Mouse (Mus musculus): ENCODE measurements at regions not wholly inside any gene's neighbourhood (a gene's known extent, or its start where the extent isn't known, plus 50 kb on each side); places are given as distances from the start of the nearest gene placed in this dataset.
"Not testable (repeated sequence)": the region's sequence is repeated elsewhere in the genome, so short reads cannot be mapped to it uniquely, and the experiment has no call there.

GRCm38 (mm10) chr3:7079073-7079472 lies 458.8 kb upstream of the 1700008P02Rik start:
- DNase-seq (ENCODE audit: low read depth), result no peak

GRCm38 (mm10) chr3:7076850-7077249 lies 456.6 kb upstream of the 1700008P02Rik start:
- no peak for DNase-seq (ENCODE audit: low read depth)

- DNase-seq (ENCODE audit: low read depth), result no peak
Observed at GRCm38 (mm10) chr3:7074488-7074887, 454.2 kb upstream of the 1700008P02Rik start.

- no peak for DNase-seq (ENCODE audit: low read depth)
Observed at GRCm38 (mm10) chr3:7041372-7042057, 421.3 kb upstream of the 1700008P02Rik start.

GRCm38 (mm10) chr3:7035833-7036232 lies 415.6 kb upstream of the 1700008P02Rik start:
- DNase-seq (ENCODE audit: low read depth), result no peak

- DNase-seq (ENCODE audit: low read depth), result no peak
Observed at GRCm38 (mm10) chr3:7027845-7028244, 407.6 kb upstream of the 1700008P02Rik start.

GRCm38 (mm10) chr3:7014345-7014973 lies 394.2 kb upstream of the 1700008P02Rik start:
- DNase-seq (ENCODE audit: low read depth), result no peak

- no peak for DNase-seq (ENCODE audit: low read depth)
Observed at GRCm38 (mm10) chr3:7013516-7013915, 393.3 kb upstream of the 1700008P02Rik start.

- DNase-seq (ENCODE audit: low read depth), result no peak
Observed at GRCm38 (mm10) chr3:7010294-7011087, 390.2 kb upstream of the 1700008P02Rik start.

GRCm38 (mm10) chr3:7008671-7009217 lies 388.5 kb upstream of the 1700008P02Rik start:
- DNase-seq (ENCODE audit: low read depth), result no peak

- DNase-seq (ENCODE audit: low read depth), result no peak
Observed at GRCm38 (mm10) chr3:7007811-7008359, 387.6 kb upstream of the 1700008P02Rik start.

- DNase-seq (ENCODE audit: low read depth), result not testable (repeated sequence)
Observed at GRCm38 (mm10) chr3:6991735-6992134, 371.5 kb upstream of the 1700008P02Rik start.

- DNase-seq (ENCODE audit: low read depth), result no peak
Observed at GRCm38 (mm10) chr3:6984918-6985317, 364.7 kb upstream of the 1700008P02Rik start.

- DNase-seq (ENCODE audit: low read depth), result no peak
Observed at GRCm38 (mm10) chr3:6957681-6958080, 337.4 kb upstream of the 1700008P02Rik start.

GRCm38 (mm10) chr3:6932535-6933103 lies 312.4 kb upstream of the 1700008P02Rik start:
- DNase-seq (ENCODE audit: low read depth), result no peak

GRCm38 (mm10) chr3:6926737-6927136 lies 306.5 kb upstream of the 1700008P02Rik start:
- DNase-seq (ENCODE audit: low read depth), result no peak

GRCm38 (mm10) chr3:6922647-6923046 lies 302.4 kb upstream of the 1700008P02Rik start:
- DNase-seq (ENCODE audit: low read depth), result not testable (repeated sequence)

GRCm38 (mm10) chr3:6920253-6920652 lies 300.0 kb upstream of the 1700008P02Rik start:
- DNase-seq (ENCODE audit: low read depth), result no peak

- no peak for DNase-seq (ENCODE audit: low read depth)
Observed at GRCm38 (mm10) chr3:6887936-6888335, 267.7 kb upstream of the 1700008P02Rik start.

- no peak for DNase-seq (ENCODE audit: low read depth)
Observed at GRCm38 (mm10) chr3:6887053-6887700, 266.9 kb upstream of the 1700008P02Rik start.
